Mouse (Mus musculus) forebrain, embryonic 14.5 days (tissue): ENCODE results near the gene Sipa1l3. TPM values are rescaled to one million over a fixed set of nuclear protein-coding genes. Genes with fewer than 3 reads are reported as not detected.
A peak's percentile ranks its signal among the peaks of the same experiment; 100 is the strongest.

Experiments
- ATAC-seq: fragments of 200-750 bp; cut with Nextera tagmentation; 2 replicates; pipeline ENCODE4 v1.8.0; 2017; ENCODE audit warnings: mild to moderate bottlenecking, moderate library complexity
- DNase-seq: peaks from one replicate; pipeline ENCODE4 v3.0.0-alpha.2; 2015; ENCODE audit warnings: low spot score
- H3K27ac ChIP-seq: fragments of 300-500 bp; sonication (generic); 2 replicates; pipeline ENCODE4 v1.5.1; 2014; ENCODE audit warnings: low read depth, mild to moderate bottlenecking, control low read depth, low read length, moderate library complexity
- H3K27me3 ChIP-seq: fragments of 300-500 bp; sonication (generic); replicated peaks from 2 replicates; pipeline ENCODE4 v1.6.1; 2014; ENCODE audit warnings: low read length, control low read depth, mixed read lengths; ENCODE audit not compliant: control insufficient read depth, insufficient read depth
- H3K36me3 ChIP-seq: fragments of 300-500 bp; sonication (generic); 2 replicates; pipeline ENCODE4 v1.6.1; 2014; ENCODE audit warnings: low read length, control low read depth; ENCODE audit not compliant: control insufficient read depth, insufficient read depth
- H3K4me1 ChIP-seq: fragments of 300-500 bp; sonication (generic); 2 replicates; pipeline ENCODE4 v1.6.1; 2014; ENCODE audit warnings: antibody characterized with exemption, low read length, control low read depth; ENCODE audit not compliant: control insufficient read depth, insufficient read depth
- H3K4me2 ChIP-seq: fragments of 300-500 bp; sonication (generic); 2 replicates; pipeline ENCODE4 v1.6.1; 2014; ENCODE audit warnings: mild to moderate bottlenecking, control low read depth, low read length
- H3K4me3 ChIP-seq: fragments of 300-500 bp; sonication (generic); 2 replicates; pipeline ENCODE4 v1.5.1; 2014; ENCODE audit warnings: low read depth, low read length, control low read depth
- H3K9ac ChIP-seq: fragments of 300-500 bp; sonication (generic); 2 replicates; pipeline ENCODE4 v1.6.1; 2014; ENCODE audit warnings: mild to moderate bottlenecking, low read length, control low read depth, moderate library complexity
- H3K9me3 ChIP-seq: fragments of 300-500 bp; sonication (generic); replicated peaks from 2 replicates; pipeline ENCODE4 v1.6.1; 2016; ENCODE audit warnings: low read length, control low read depth, mixed read lengths; ENCODE audit not compliant: control insufficient read depth
- WGBS: fragments of 180-500 bp; shearing (Covaris S2); extraction: QIAGEN DNeasy Blood & Tissue Kit; methylation state at CpG from one replicate; pipeline ENCODE4 v1.1.7; 2014; 5-methylcytosine and 5-hydroxymethylcytosine counted together
- polyA plus RNA-seq: library from polyadenylated mRNA; unstranded; fragments of >200 nt; fragmentation: Nextera tagmentation; extraction: Ambion mirVana; gene quantifications from 2 replicates; pipeline ENCODE4 v1.2.1, GENCODE M21; 2014

Gene Sipa1l3
- polyA plus RNA-seq, 1 experiment from 2014 or later = 6.2 TPM

DNA sequence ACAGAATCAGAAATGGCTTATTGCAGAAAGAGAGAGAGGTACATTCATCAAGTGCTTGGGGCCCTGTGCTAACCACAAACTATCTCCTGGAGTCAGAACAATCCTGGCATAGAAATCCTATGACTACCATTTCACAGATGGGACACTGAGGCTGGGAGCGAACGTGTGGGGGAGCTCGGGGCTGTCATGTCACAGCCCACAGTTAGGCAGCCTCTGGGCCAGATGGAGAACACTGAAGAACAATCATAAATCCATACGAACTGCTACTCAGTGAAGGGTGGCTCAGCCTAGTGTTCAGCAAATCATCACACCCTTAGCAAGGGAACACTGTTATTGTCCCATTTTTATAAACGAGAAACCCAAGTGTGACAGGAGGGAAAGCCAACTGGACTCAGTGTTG is 1.3 kb downstream of the Sipa1l3 start:
- Histone ChIP-seq H3K4me2 (peak overlapping the region; percentile 92), H3K4me3 (peak overlapping the region; percentile 89), H3K27me3 (no peaks in the 10 kb centered on the region), H3K36me3 (no peaks in the 10 kb centered on the region), H3K27ac (no peak overlapping the region), H3K9ac (no peak overlapping the region), H3K9me3 (no peaks in the 10 kb centered on the region), H3K4me1 (peaks cover 8% of the 10 kb centered on the region)
- DNase-seq = no peak
- 58% methylated on average over 5 of the region's 5 CpGs for WGBS
- ATAC-seq = no peak

DNA sequence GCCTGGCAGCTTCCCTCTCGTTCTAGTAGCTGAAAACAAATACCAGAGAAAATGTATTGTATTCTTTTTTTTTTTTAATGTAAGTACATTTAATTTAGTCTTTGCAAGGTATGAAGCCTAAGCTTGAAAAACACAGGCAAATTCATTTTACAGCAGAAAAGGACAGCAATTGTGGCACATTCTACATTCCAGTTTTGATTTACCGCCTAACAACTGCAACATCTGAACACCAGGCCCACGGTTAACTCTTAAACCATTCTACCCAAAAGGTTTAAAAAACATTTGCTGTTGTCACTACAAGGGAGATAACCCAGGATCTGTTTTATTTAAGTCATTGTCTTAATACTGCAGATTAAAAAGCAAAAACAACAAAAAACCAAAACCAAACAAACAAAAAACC is 2.8 kb downstream of the Sipa1l3 start:
- H3K4me1 ChIP-seq = peaks cover 8% of the 10 kb centered on the region
- WGBS = 86% methylated on average over 3 of the region's 3 CpGs
- ATAC-seq = no peak
- DNase-seq = no peak
- H3K9me3 ChIP-seq = no peaks in the 10 kb centered on the region
- H3K4me2 ChIP-seq = no peak overlapping the region
- H3K9ac ChIP-seq = no peak overlapping the region
- no peaks in the 10 kb centered on the region for H3K36me3 ChIP-seq
- no peak overlapping the region for H3K27ac ChIP-seq
- no peak overlapping the region for H3K4me3 ChIP-seq
- H3K27me3 ChIP-seq = no peaks in the 10 kb centered on the region

DNA sequence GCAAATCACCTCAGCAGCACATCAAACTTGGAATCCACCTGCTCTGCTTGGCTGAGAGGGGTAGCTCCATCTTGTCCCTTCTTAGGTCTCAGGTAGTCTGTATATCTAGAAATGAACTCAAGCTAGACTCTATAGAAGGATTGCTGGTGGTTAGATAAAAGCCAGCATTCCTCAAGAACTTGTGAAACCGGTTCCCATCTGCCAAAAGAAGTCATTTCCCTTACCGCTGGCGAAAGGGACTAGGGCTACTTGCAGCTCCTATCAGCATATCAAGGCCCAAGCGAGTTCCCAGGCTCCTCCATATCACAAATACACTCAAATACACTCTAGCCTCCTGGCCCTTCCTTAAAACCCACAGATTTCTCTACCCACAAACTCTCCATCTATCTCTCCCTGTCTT is 5.7 kb downstream of the Sipa1l3 start:
- no peak for ATAC-seq
- Histone ChIP-seq H3K4me1 (peaks cover 7% of the 10 kb centered on the region), H3K36me3 (no peaks in the 10 kb centered on the region), H3K9ac (no peak overlapping the region), H3K4me2 (no peak overlapping the region), H3K9me3 (no peaks in the 10 kb centered on the region), H3K27ac (no peak overlapping the region), H3K27me3 (no peaks in the 10 kb centered on the region), H3K4me3 (no peak overlapping the region)
- no peak for DNase-seq
- WGBS = 63% methylated on average over 4 of the region's 4 CpGs

DNA sequence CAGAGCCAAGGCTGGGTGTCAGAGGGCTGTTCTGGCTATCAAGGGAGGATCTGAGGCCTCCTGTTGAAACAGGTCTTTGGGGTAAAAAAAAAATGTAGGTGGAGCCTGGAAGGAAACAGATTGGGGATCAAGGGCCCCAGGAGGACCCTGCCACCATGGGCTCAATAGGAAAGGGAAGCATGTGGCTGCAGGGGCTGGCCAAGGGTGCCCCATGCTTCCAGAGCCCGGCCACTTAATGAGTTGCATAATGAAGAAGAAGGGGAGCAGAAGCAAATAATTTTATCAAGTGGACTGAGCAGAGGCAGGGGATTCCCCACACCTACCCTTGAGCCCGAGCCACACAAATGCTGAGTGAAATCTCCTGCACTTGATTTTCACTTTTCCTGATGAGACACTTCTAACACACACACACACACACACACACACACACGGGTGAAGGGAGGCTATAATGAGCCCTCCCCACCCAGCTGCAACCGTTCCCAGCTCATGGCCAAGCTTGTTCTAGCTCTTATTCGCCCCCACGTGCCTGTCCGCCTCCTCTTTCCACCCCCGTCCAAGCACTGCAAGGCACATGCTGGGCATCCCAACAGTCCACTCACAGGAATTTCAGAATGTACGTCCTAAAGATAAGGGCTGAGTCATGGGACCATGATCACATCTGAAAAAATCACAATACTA is 6.7 kb downstream of the Sipa1l3 start:
- H3K4me1 ChIP-seq = no peaks in the 10 kb centered on the region; the same call in 1 of the 2 replicates
- no peaks in the 10 kb centered on the region for H3K9me3 ChIP-seq
- H3K4me2 ChIP-seq = no peak overlapping the region
- H3K9ac ChIP-seq = no peak overlapping the region
- 47% methylated on average over 9 of the region's 9 CpGs for WGBS
- no peak overlapping the region for H3K4me3 ChIP-seq
- no peaks in the 10 kb centered on the region for H3K27me3 ChIP-seq
- no peaks in the 10 kb centered on the region for H3K36me3 ChIP-seq
- no peak overlapping the region for H3K27ac ChIP-seq
- ATAC-seq (no peak), DNase-seq (no peak)

DNA sequence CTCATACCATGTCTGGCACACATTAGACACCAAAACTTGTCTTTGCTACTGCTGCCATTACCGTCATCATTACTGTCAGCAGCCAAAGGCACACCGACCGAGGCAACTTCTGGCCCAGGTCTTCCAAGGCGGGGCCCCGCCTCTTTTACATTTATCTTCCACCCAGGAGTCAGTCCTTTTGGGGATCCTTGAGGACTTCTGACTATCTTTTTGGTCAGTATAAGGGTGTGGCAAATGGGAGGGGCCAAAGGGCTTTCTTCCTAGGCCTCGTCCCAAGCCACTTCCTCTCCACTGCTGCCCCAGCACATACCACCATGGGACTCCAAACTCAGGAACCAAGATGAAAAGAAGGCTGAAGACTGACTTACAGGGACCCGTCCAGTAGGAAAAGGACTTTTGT is 9.9 kb downstream of the Sipa1l3 start:
- Histone ChIP-seq H3K9me3 (no peaks in the 10 kb centered on the region), H3K4me1 (peaks cover 9% of the 10 kb centered on the region), H3K27ac (no peak overlapping the region), H3K4me2 (no peak overlapping the region), H3K36me3 (no peaks in the 10 kb centered on the region), H3K4me3 (no peak overlapping the region), H3K9ac (no peak overlapping the region), H3K27me3 (no peaks in the 10 kb centered on the region)
- 88% methylated on average over 7 of the region's 7 CpGs for WGBS
- DNase-seq (no peak), ATAC-seq (no peak)

DNA sequence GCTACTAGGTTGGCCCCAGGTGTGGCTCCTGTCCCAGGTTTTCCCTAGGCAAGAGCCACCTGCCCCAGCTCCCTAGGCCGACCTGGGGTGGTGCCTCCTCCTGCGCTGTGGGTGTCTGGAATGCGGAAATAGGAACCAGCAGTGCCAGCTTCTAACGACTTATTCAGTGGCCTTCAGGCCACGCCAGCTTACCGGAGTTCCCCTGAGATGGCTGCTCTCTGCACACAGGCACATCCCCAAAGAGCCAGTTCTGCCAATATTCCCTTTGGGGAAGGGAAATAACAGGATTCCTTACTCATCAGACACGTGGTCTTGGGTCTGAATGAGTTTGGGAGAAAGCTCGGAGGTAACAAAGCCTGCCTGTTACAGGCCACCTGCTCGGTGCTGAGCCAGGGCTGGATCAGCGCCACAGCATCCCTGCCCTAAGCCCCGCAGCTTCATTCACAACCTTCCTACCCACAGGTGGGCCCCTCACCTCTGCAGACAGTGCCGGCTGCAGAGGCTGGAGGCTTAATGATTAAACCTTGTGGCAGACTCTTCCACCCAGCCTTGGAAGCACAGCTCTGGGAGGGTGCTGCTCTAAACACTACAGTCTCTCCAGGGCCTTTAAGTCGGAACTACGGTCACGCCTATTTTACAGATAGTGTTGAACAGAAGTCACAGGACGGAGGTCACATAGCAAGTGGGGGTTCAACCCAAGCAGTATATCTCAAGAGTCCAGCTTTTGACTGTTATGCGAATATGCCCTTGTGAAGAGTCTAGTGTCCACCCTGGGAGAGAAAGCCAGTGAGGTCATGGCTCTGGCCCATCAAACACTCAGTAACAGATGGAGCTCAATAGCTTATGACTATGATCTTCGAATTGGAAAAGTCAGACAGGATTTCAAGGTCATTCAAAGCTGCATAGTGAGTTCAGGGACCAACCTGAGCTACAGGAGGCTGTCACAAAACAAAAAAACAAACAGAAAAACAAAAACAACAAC is 12.8 kb downstream of the Sipa1l3 start:
- H3K9me3 ChIP-seq = no peaks in the 10 kb centered on the region
- peaks cover 9% of the 10 kb centered on the region for H3K4me1 ChIP-seq
- peak; percentile 57 for DNase-seq
- no peak overlapping the region for H3K27ac ChIP-seq
- peak overlapping the region; percentile 8 for H3K4me2 ChIP-seq
- no peak overlapping the region for H3K4me3 ChIP-seq
- ATAC-seq = peak; percentile 73
- no peaks in the 10 kb centered on the region for H3K36me3 ChIP-seq
- peak overlapping the region; percentile 18; the same call in 1 of the 2 replicates for H3K9ac ChIP-seq
- 28% methylated on average over 18 of the region's 18 CpGs for WGBS
- H3K27me3 ChIP-seq = no peaks in the 10 kb centered on the region

DNA sequence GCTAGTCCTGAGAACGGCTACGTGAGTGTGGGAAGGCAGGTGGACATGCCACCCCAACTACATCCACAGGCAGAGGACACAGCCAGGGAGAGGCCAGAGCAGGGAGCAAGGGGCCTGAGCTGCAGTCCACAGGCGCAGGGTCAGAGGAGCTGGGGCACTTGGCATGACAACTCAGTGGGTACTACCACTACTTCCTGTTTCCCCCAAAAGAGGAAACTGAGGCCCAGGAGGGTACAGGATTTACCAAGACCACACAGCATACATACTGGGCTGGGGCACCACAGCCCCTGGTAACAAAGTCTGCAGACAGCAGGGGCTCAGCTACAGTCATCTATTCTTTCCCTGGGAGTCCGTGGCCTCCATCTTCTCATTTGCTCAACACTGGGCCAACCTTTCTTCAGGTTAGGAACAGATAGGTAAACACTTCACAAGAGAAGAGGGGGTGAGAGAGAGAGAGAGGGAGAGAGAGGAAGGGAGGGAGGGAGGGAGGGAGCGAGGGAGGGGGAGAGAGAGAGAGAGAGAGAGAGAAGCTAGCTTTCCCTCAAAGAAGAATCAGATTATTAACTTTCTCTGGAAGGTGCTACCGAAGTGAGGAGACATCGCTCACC is 13.7 kb downstream of the Sipa1l3 start:
- ATAC-seq (no peak), DNase-seq (no peak)
- Histone ChIP-seq H3K4me2 (no peak overlapping the region; the same call in 1 of the 2 replicates), H3K4me3 (no peak overlapping the region), H3K27me3 (no peaks in the 10 kb centered on the region), H3K36me3 (no peaks in the 10 kb centered on the region), H3K27ac (no peak overlapping the region), H3K9me3 (no peaks in the 10 kb centered on the region), H3K9ac (no peak overlapping the region), H3K4me1 (peaks cover 9% of the 10 kb centered on the region)
- 73% methylated on average over 7 of the region's 7 CpGs for WGBS

DNA sequence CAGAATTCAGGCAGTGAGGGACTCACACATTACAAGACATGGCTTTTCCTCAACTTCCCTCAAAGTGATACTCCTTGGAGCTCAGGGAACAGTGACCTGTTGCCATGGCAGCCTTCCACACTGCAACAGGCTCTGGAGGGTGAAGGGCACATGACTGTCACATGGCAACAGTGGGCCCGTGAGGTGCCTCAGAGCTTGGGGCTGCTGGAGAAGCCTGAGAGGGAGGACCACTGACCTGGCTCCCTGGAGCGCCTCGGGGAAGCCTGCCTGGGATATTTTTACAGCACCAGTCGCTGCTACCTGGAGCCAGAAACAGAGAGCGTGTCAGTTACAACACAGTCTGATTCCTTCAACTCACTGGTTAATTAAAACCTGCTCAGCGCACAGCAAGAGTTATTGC is 14.8 kb downstream of the Sipa1l3 start:
- Histone ChIP-seq H3K4me2 (no peak overlapping the region), H3K4me1 (peaks cover 9% of the 10 kb centered on the region), H3K36me3 (no peaks in the 10 kb centered on the region), H3K27me3 (no peaks in the 10 kb centered on the region), H3K27ac (no peak overlapping the region), H3K4me3 (no peak overlapping the region), H3K9me3 (no peaks in the 10 kb centered on the region), H3K9ac (no peak overlapping the region)
- no peak for ATAC-seq
- no peak for DNase-seq
- WGBS = 70% methylated on average over 6 of the region's 6 CpGs
